Mouse (Mus musculus) lung, postnatal 0 days (tissue): ENCODE data around the gene Use1.

Experiments
- CTCF ChIP-seq: IDR thresholded peaks from 2 replicates; pipeline ENCODE4 v1.5.1; 2016; ENCODE audit warnings: antibody characterized with exemption, mild to moderate bottlenecking
- EP300 ChIP-seq: IDR thresholded peaks from 2 replicates; pipeline ENCODE4 v1.6.1; 2016; ENCODE audit warnings: antibody characterized with exemption, mild to moderate bottlenecking, control low read depth

- no peak for TF ChIP-seq CTCF
- no peak for TF ChIP-seq EP300
Measured at GRCm38 (mm10) chr8:71383396-71383795, 16.7 kb downstream of the Use1 start.
